Mouse (Mus musculus): ENCODE data around the gene Sin3b. TPM values are rescaled to one million over a fixed set of nuclear protein-coding genes. Genes with fewer than 3 reads are reported as not detected.

Gene Sin3b
- polyA plus RNA-seq, 1 experiment from 2014 or later, result 253 TPM

DNA sequence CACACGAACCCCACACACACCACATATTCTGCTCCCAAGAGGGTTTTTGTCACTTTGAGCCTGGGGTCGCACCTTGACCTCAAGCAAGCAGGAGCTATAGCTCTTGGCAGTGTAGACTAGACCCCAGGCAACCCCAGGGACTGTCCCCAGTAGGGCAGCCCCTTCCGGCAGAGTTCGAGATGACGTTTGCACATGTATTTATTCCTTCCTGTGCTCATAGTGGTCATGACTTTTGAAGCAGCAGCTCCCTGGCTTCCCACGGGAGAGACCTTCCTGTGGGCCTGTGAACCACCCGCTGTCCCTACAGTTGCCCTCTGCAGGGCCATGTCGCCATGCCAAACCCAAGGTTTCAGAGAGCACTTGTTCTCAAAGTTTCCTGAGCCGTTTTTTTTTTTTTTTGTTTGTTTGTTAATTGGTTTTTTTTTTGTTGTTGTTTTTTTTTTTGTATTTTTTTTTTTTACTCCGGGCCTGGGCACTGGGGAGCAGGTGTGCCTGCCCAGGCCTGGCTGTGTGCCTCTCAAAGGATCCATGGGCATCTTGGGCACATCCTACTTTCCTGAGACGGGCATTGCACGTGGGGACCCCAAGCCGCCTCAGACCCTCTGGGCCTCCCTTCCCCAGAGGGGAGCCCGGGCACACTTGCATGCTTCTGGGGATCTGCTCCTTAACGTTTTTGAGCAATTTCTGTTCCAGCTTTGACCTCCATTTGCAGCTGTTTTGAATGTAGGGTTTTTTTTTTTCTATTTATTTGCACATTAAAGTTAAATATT, 34.5 kb downstream of the Sin3b start:
- Histone ChIP-seq H3K4me2 (ENCODE audit: low read length) (no peak overlapping the region), H3K36me3 (ENCODE audit: control insufficient read depth, insufficient read depth, low read length) (peaks cover 59% of the 10 kb centered on the region), H3K9ac (ENCODE audit: low read length) (no peak overlapping the region), H3K4me1 (ENCODE audit: control insufficient read depth, insufficient read depth, low read length) (no peaks in the 10 kb centered on the region), H3K9me3 (replicated peaks; ENCODE audit: control insufficient read depth, low read length) (no peaks in the 10 kb centered on the region), H3K27me3 (replicated peaks; ENCODE audit: control insufficient read depth, insufficient read depth, low read length) (no peaks in the 10 kb centered on the region), H3K27ac (ENCODE audit: low read depth, low read length) (no peak overlapping the region), H3K4me3 (ENCODE audit: low read depth, low read length) (no peak overlapping the region)
- 93% methylated on average over 15 of the region's 15 CpGs for WGBS
- DNase-seq (ENCODE audit: low spot score) (no peak), ATAC-seq (no peak)

DNA sequence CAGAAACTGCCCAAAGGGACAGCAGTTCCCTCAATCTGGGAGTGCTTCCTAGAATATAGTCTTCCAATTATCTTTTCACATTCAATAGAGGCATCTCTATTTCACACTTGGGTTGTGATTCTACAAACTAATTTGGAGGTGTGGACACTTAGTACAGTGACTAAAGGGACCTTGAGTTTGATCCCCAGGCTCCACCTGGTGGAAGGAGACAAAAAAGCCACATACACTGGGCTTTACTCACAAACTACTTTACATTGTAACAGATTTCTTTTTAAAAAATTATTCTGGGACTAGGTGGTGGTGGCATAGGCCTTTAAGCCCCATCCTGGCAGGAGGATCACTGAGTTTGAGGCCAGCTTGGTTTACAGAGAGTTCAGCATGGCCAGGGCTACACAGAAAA, 35.2 kb downstream of the Sin3b start:
- DNase-seq (ENCODE audit: low spot score), result no peak
- peaks cover 52% of the 10 kb centered on the region for H3K36me3 ChIP-seq (ENCODE audit: control insufficient read depth, insufficient read depth, low read length)
- no peak overlapping the region for H3K4me3 ChIP-seq (ENCODE audit: low read depth, low read length)
- no peak for ATAC-seq
- no peaks in the 10 kb centered on the region for H3K9me3 ChIP-seq (replicated peaks; ENCODE audit: control insufficient read depth, low read length)
- no peaks in the 10 kb centered on the region for H3K27me3 ChIP-seq (replicated peaks; ENCODE audit: control insufficient read depth, insufficient read depth, low read length)
- H3K27ac ChIP-seq (ENCODE audit: low read depth, low read length), result no peak overlapping the region
- H3K4me2 ChIP-seq (ENCODE audit: low read length), result no peak overlapping the region
- H3K9ac ChIP-seq (ENCODE audit: low read length), result no peak overlapping the region
- no peaks in the 10 kb centered on the region for H3K4me1 ChIP-seq (ENCODE audit: control insufficient read depth, insufficient read depth, low read length)

DNA sequence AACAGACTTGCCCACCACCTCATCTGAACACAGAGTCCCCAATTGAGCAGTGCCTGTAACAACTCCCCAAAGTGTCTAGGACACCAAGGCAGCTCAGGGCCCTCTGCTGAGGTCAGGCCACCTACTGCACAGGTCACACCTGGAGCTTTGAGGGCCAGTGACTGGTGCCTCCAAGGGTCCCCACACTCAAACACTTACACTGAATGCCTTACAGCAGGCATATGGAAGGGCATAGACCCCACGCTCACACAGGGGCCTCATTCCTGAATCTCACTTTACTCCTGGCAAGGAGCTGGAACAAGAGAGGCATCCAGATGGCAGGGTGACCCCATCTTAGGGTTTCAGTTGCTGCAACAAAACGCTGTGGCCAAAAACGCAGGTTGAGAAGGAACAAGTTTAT, 37.1 kb downstream of the Sin3b start:
- no peak overlapping the region for H3K4me2 ChIP-seq (ENCODE audit: low read length)
- ATAC-seq (no peak), DNase-seq (ENCODE audit: low spot score) (no peak)
- H3K9ac ChIP-seq (ENCODE audit: low read length), result no peak overlapping the region
- H3K4me1 ChIP-seq (ENCODE audit: control insufficient read depth, insufficient read depth, low read length), result no peaks in the 10 kb centered on the region
- H3K27ac ChIP-seq (ENCODE audit: low read depth, low read length), result no peak overlapping the region
- H3K27me3 ChIP-seq (replicated peaks; ENCODE audit: control insufficient read depth, insufficient read depth, low read length), result no peaks in the 10 kb centered on the region
- no peaks in the 10 kb centered on the region for H3K9me3 ChIP-seq (replicated peaks; ENCODE audit: control insufficient read depth, low read length)
- 83% methylated on average over 3 of the region's 3 CpGs for WGBS
- no peak overlapping the region for H3K4me3 ChIP-seq (ENCODE audit: low read depth, low read length)
- peaks cover 40% of the 10 kb centered on the region for H3K36me3 ChIP-seq (ENCODE audit: control insufficient read depth, insufficient read depth, low read length)

DNA sequence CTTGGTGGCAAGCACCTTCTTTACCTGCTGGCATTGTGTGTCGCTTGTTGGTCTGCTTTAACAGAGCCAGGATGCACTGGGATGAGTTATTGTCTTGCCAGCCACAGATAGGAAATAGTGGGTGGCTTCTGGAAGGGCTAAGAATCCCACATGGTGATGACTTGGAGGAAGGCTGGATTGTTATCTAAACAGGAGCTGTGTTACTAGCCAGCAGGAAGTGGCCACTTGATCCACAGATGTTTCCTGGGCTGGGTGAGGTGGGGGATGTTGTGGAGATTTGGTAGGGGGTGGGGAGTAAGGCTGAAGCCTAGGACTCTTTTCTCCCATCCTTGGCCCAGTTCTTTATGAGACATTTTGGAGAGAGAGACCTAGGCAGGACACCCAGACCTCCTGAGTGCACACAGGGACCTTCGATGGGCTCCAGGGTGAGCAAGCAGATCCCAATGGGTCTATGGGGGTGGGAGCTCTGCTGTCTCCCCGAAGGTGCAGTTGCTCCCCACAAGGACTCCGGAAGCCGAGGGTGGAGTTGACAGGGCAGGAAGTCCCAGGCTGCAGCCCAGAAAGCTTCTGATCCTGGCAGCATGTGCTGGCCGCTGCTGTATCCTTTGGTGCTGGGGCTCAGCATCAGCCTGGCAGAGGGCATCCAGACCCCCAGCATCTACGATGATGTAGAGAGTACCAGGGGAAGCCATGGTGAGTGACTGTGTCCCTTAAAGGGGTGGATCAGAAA, 38.4 kb downstream of the Sin3b start, which contains the start of gene F2rl3:
Gene F2rl3 (plus strand): TSS at position 559 of the 730 bp plus-strand sequence.
- no peak for ATAC-seq
- DNase-seq (ENCODE audit: low spot score), result no peak
- Histone ChIP-seq H3K9ac (ENCODE audit: low read length) (no peak within 1 kb of the TSS), H3K4me1 (ENCODE audit: control insufficient read depth, insufficient read depth, low read length) (no peaks in the 10 kb centered on the region), H3K27me3 (replicated peaks; ENCODE audit: control insufficient read depth, insufficient read depth, low read length) (no peaks in the 10 kb centered on the region), H3K4me2 (ENCODE audit: low read length) (no peak within 1 kb of the TSS), H3K27ac (ENCODE audit: low read depth, low read length) (no peak within 1 kb of the TSS), H3K36me3 (ENCODE audit: control insufficient read depth, insufficient read depth, low read length) (peaks cover 27% of the 10 kb centered on the region), H3K4me3 (ENCODE audit: low read depth, low read length) (no peak within 1 kb of the TSS), H3K9me3 (replicated peaks; ENCODE audit: control insufficient read depth, low read length) (no peaks in the 10 kb centered on the region)
- 92% methylated on average over 7 of the region's 7 CpGs for WGBS

DNA sequence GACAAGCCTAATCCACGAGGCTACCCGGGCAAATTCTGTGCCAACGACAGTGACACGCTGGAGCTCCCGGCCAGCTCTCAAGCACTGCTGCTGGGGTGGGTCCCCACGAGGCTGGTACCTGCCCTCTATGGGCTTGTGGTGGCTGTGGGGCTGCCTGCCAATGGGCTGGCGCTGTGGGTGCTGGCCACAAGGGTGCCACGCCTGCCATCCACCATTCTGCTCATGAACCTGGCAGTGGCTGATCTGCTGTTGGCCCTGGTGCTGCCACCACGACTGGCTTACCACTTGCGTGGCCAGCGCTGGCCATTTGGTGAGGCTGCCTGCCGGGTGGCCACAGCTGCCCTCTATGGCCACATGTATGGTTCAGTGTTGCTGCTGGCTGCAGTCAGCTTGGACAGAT, 39.2 kb downstream of the Sin3b start:
- H3K27me3 ChIP-seq (replicated peaks; ENCODE audit: control insufficient read depth, insufficient read depth, low read length), result no peaks in the 10 kb centered on the region
- no peak overlapping the region for H3K4me3 ChIP-seq (ENCODE audit: low read depth, low read length)
- H3K4me2 ChIP-seq (ENCODE audit: low read length), result no peak overlapping the region
- H3K9ac ChIP-seq (ENCODE audit: low read length), result no peak overlapping the region
- WGBS, result 90% methylated on average over 12 of the region's 12 CpGs
- peaks cover 19% of the 10 kb centered on the region for H3K36me3 ChIP-seq (ENCODE audit: control insufficient read depth, insufficient read depth, low read length)
- H3K27ac ChIP-seq (ENCODE audit: low read depth, low read length), result no peak overlapping the region
- no peaks in the 10 kb centered on the region for H3K9me3 ChIP-seq (replicated peaks; ENCODE audit: control insufficient read depth, low read length)
- ATAC-seq, result no peak
- H3K4me1 ChIP-seq (ENCODE audit: control insufficient read depth, insufficient read depth, low read length), result peaks cover 4% of the 10 kb centered on the region; the same call in 1 of the 2 replicates
- no peak for DNase-seq (ENCODE audit: low spot score)

DNA sequence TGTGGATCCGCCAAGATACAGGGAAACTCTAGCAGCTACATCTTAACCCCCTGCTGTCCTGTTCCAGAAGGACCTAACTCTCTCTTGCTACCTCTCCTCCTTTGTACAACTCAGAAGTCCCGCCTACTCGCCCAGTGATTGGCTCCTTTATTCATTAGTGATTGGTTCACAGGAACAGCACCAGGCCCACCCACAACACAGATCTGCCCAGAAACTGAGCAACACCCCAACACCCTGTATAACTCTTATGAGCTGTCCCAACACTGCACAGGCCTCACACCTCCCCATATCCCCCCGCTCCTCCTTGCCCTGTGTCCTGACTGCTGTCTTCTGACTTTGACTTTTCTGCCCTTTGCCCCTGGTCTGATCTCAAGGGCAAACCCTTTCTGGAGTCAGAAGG, 42.6 kb downstream of the Sin3b start:
- peaks cover 4% of the 10 kb centered on the region; the same call in 1 of the 2 replicates for H3K4me1 ChIP-seq (ENCODE audit: control insufficient read depth, insufficient read depth, low read length)
- no peak overlapping the region for H3K4me3 ChIP-seq (ENCODE audit: low read depth, low read length)
- H3K4me2 ChIP-seq (ENCODE audit: low read length), result no peak overlapping the region
- H3K9me3 ChIP-seq (replicated peaks; ENCODE audit: control insufficient read depth, low read length), result no peaks in the 10 kb centered on the region
- no peak for ATAC-seq
- WGBS, result 69% methylated on average over 4 of the region's 4 CpGs
- no peak overlapping the region for H3K27ac ChIP-seq (ENCODE audit: low read depth, low read length)
- no peaks in the 10 kb centered on the region for H3K27me3 ChIP-seq (replicated peaks; ENCODE audit: control insufficient read depth, insufficient read depth, low read length)
- no peak for DNase-seq (ENCODE audit: low spot score)
- H3K9ac ChIP-seq (ENCODE audit: low read length), result no peak overlapping the region
- H3K36me3 ChIP-seq (ENCODE audit: control insufficient read depth, insufficient read depth, low read length), result no peaks in the 10 kb centered on the region

DNA sequence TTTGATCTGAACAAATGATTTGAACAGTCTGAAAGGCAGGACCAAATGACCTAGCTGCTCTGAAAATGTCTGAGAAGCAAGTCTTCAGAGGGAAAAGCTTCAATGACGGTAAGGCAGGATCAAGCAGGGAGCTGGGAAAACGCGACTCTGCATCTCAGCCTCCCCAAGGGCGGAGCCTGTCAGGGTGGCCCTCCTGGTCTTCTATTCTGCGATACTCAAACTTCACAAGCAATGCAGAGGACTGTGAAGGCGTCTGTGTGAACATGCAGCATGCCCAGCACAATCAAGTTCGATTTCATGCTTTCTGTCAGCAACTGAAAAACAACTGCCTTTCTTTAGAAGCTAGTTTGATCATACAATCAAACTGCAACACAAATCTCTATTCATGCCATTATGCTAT, 43.7 kb downstream of the Sin3b start:
- no peak overlapping the region for H3K9ac ChIP-seq (ENCODE audit: low read length)
- H3K4me3 ChIP-seq (ENCODE audit: low read depth, low read length), result no peak overlapping the region
- H3K9me3 ChIP-seq (replicated peaks; ENCODE audit: control insufficient read depth, low read length), result no peaks in the 10 kb centered on the region
- H3K4me1 ChIP-seq (ENCODE audit: control insufficient read depth, insufficient read depth, low read length), result peaks cover 4% of the 10 kb centered on the region; the same call in 1 of the 2 replicates
- no peak overlapping the region for H3K27ac ChIP-seq (ENCODE audit: low read depth, low read length)
- DNase-seq (ENCODE audit: low spot score), result no peak
- H3K36me3 ChIP-seq (ENCODE audit: control insufficient read depth, insufficient read depth, low read length), result no peaks in the 10 kb centered on the region
- no peak overlapping the region for H3K4me2 ChIP-seq (ENCODE audit: low read length)
- WGBS, result 34% methylated on average over 7 of the region's 7 CpGs
- H3K27me3 ChIP-seq (replicated peaks; ENCODE audit: control insufficient read depth, insufficient read depth, low read length), result no peaks in the 10 kb centered on the region
- no peak for ATAC-seq

DNA sequence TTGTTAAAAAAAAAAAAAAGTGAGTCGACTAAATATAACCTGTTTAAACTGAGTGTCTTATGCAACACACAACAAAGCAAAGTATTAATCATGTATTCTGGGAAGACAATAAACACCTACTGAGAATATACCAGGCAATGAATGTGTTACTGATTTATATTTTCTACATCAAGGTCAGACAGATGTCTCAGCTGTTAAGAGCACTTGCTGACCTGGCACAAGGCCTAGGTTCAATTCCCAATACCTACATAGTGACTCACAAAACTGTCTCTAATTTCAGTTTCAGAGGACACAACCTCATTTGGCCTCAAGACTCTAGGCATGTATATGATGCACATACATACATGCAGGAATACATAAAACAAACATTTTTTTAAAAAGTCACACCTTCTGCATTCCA, 54.7 kb downstream of the Sin3b start:
- DNase-seq (ENCODE audit: low spot score) (no peak), ATAC-seq (no peak)
- Histone ChIP-seq H3K4me3 (ENCODE audit: low read depth, low read length) (no peak overlapping the region), H3K27me3 (replicated peaks; ENCODE audit: control insufficient read depth, insufficient read depth, low read length) (no peaks in the 10 kb centered on the region), H3K4me1 (ENCODE audit: control insufficient read depth, insufficient read depth, low read length) (no peaks in the 10 kb centered on the region), H3K9ac (ENCODE audit: low read length) (no peak overlapping the region), H3K36me3 (ENCODE audit: control insufficient read depth, insufficient read depth, low read length) (no peaks in the 10 kb centered on the region), H3K9me3 (replicated peaks; ENCODE audit: control insufficient read depth, low read length) (no peaks in the 10 kb centered on the region), H3K4me2 (ENCODE audit: low read length) (no peak overlapping the region), H3K27ac (ENCODE audit: low read depth, low read length) (no peak overlapping the region)
- 79% methylated on average over 1 of the region's 1 CpGs for WGBS

DNA sequence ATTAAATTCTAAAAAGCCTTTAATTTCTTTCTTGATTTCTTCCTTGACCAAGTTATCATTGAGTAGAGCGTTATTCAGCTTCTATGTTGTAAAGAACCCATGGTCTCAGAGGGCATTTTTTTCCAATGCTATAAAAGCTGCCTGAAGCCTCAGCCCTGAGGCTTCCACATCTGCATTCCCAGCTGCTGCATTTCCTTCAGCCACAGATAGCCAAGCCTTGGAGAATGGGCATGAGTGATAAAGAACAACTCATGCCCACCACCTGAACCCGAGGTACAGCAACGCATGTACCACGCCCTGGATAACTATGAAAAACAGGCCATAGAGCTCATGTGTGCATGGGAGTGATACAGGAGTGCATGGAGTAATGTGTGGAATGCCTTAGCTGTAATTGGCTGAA, 57.6 kb downstream of the Sin3b start:
- DNase-seq (ENCODE audit: low spot score), result no peak
- ATAC-seq, result no peak

More for the DNA sequence above, 57.6 kb downstream of the Sin3b start:
- no peaks in the 10 kb centered on the region for H3K9me3 ChIP-seq (replicated peaks; ENCODE audit: control insufficient read depth, low read length)
- H3K4me1 ChIP-seq (ENCODE audit: control insufficient read depth, insufficient read depth, low read length), result no peaks in the 10 kb centered on the region
- H3K4me3 ChIP-seq (ENCODE audit: low read depth, low read length), result no peak overlapping the region
- H3K27ac ChIP-seq (ENCODE audit: low read depth, low read length), result no peak overlapping the region
- H3K27me3 ChIP-seq (replicated peaks; ENCODE audit: control insufficient read depth, insufficient read depth, low read length), result no peaks in the 10 kb centered on the region
- 87% methylated on average over 4 of the region's 4 CpGs for WGBS
- H3K36me3 ChIP-seq (ENCODE audit: control insufficient read depth, insufficient read depth, low read length), result no peaks in the 10 kb centered on the region
- no peak overlapping the region for H3K9ac ChIP-seq (ENCODE audit: low read length)
- no peak overlapping the region for H3K4me2 ChIP-seq (ENCODE audit: low read length)

All from forebrain, embryonic 14.5 days (tissue).